Mouse (Mus musculus): ENCODE measurements around the gene Megf11. TPM values are rescaled to one million over a fixed set of nuclear protein-coding genes. Genes with fewer than 3 reads are reported as not detected.

Gene Megf11
- polyA plus RNA-seq, 1 experiment: 0.67 TPM

GRCm38 (mm10) chr9:64602895-64603294 lies 217.5 kb downstream of the Megf11 start:
- 80% methylated on average over 1 of the region's 1 CpGs for WGBS
- Histone ChIP-seq H3K4me1 (ENCODE audit: control insufficient read depth, insufficient read depth, low read length) (no peaks in the 10 kb centered on the region; the same call in 1 of the 2 replicates), H3K4me3 (replicated peaks; ENCODE audit: extremely low read depth, low read depth, low read length) (no peak overlapping the region)
- DNase-seq: no peak
- TF ChIP-seq POLR2A (IDR thresholded peaks at IDR 0.05; ENCODE audit: borderline replicate concordance, extremely low read depth, low read depth, low read length) (no peak), CTCF (IDR thresholded peaks at IDR 0.05; ENCODE audit: insufficient read depth, low read length) (no peak)

GRCm38 (mm10) chr9:64604217-64604711 lies 218.8 kb downstream of the Megf11 start:
- TF ChIP-seq CTCF (IDR thresholded peaks at IDR 0.05; ENCODE audit: insufficient read depth, low read length) (no peak), POLR2A (IDR thresholded peaks at IDR 0.05; ENCODE audit: borderline replicate concordance, extremely low read depth, low read depth, low read length) (no peak)
- WGBS: 72% methylated on average over 7 of the region's 7 CpGs
- Histone ChIP-seq H3K4me1 (ENCODE audit: control insufficient read depth, insufficient read depth, low read length) (no peaks in the 10 kb centered on the region; the same call in 1 of the 2 replicates), H3K4me3 (replicated peaks; ENCODE audit: extremely low read depth, low read depth, low read length) (no peak overlapping the region)
- no peak for DNase-seq

- no peaks in the 10 kb centered on the region; the same call in 1 of the 2 replicates for H3K4me1 ChIP-seq (ENCODE audit: control insufficient read depth, insufficient read depth, low read length)
- TF ChIP-seq POLR2A (IDR thresholded peaks at IDR 0.05; ENCODE audit: borderline replicate concordance, extremely low read depth, low read depth, low read length) (no peak), CTCF (IDR thresholded peaks at IDR 0.05; ENCODE audit: insufficient read depth, low read length) (no peak)
- H3K4me3 ChIP-seq (replicated peaks; ENCODE audit: extremely low read depth, low read depth, low read length): no peak overlapping the region
- no peak for DNase-seq
- 76% methylated on average over 14 of the region's 14 CpGs for WGBS
Observed at GRCm38 (mm10) chr9:64605077-64605714, 219.8 kb downstream of the Megf11 start.

GRCm38 (mm10) chr9:64605735-64606349 lies 220.4 kb downstream of the Megf11 start:
- no peak for DNase-seq
- H3K4me3 ChIP-seq (replicated peaks; ENCODE audit: extremely low read depth, low read depth, low read length): no peak overlapping the region
- WGBS: 53% methylated on average over 13 of the region's 13 CpGs
- no peak for TF ChIP-seq CTCF (IDR thresholded peaks at IDR 0.05; ENCODE audit: insufficient read depth, low read length)
- TF ChIP-seq POLR2A (IDR thresholded peaks at IDR 0.05; ENCODE audit: borderline replicate concordance, extremely low read depth, low read depth, low read length): no peak
- H3K4me1 ChIP-seq (ENCODE audit: control insufficient read depth, insufficient read depth, low read length): no peaks in the 10 kb centered on the region

GRCm38 (mm10) chr9:64607049-64607448 lies 221.6 kb downstream of the Megf11 start:
- TF ChIP-seq CTCF (IDR thresholded peaks at IDR 0.05; ENCODE audit: insufficient read depth, low read length): no peak
- no peak for TF ChIP-seq POLR2A (IDR thresholded peaks at IDR 0.05; ENCODE audit: borderline replicate concordance, extremely low read depth, low read depth, low read length)
- no peak overlapping the region for H3K4me3 ChIP-seq (replicated peaks; ENCODE audit: extremely low read depth, low read depth, low read length)
- no peak for DNase-seq
- H3K4me1 ChIP-seq (ENCODE audit: control insufficient read depth, insufficient read depth, low read length): no peaks in the 10 kb centered on the region
- 90% methylated on average over 1 of the region's 1 CpGs for WGBS

- 53% methylated on average over 3 of the region's 3 CpGs for WGBS
- H3K4me3 ChIP-seq (replicated peaks; ENCODE audit: extremely low read depth, low read depth, low read length): no peak overlapping the region
- H3K4me1 ChIP-seq (ENCODE audit: control insufficient read depth, insufficient read depth, low read length): no peaks in the 10 kb centered on the region
- TF ChIP-seq POLR2A (IDR thresholded peaks at IDR 0.05; ENCODE audit: borderline replicate concordance, extremely low read depth, low read depth, low read length): no peak
- TF ChIP-seq CTCF (IDR thresholded peaks at IDR 0.05; ENCODE audit: insufficient read depth, low read length): no peak
- no peak for DNase-seq
Observed at GRCm38 (mm10) chr9:64609546-64609945, 224.1 kb downstream of the Megf11 start.

GRCm38 (mm10) chr9:64612121-64612983 lies 226.9 kb downstream of the Megf11 start:
- Histone ChIP-seq H3K4me3 (replicated peaks; ENCODE audit: extremely low read depth, low read depth, low read length) (no peak overlapping the region), H3K4me1 (ENCODE audit: control insufficient read depth, insufficient read depth, low read length) (no peaks in the 10 kb centered on the region)
- 23% methylated on average over 7 of the region's 7 CpGs for WGBS
- DNase-seq: no peak
- TF ChIP-seq POLR2A (IDR thresholded peaks at IDR 0.05; ENCODE audit: borderline replicate concordance, extremely low read depth, low read depth, low read length): no peak
- TF ChIP-seq CTCF (IDR thresholded peaks at IDR 0.05; ENCODE audit: insufficient read depth, low read length): no peak

- WGBS: 57% methylated on average over 7 of the region's 7 CpGs
- no peak for DNase-seq
Observed at GRCm38 (mm10) chr9:64612984-64613649, 227.7 kb downstream of the Megf11 start.

GRCm38 (mm10) chr9:64617413-64617812 lies 232.0 kb downstream of the Megf11 start:
- DNase-seq: no peak
- 54% methylated on average over 5 of the region's 5 CpGs for WGBS

More at GRCm38 (mm10) chr9:64612984-64613649, 227.7 kb downstream of the Megf11 start:
- no peak for TF ChIP-seq POLR2A (IDR thresholded peaks at IDR 0.05; ENCODE audit: borderline replicate concordance, extremely low read depth, low read depth, low read length)
- TF ChIP-seq CTCF (IDR thresholded peaks at IDR 0.05; ENCODE audit: insufficient read depth, low read length): no peak
- Histone ChIP-seq H3K4me1 (ENCODE audit: control insufficient read depth, insufficient read depth, low read length) (no peaks in the 10 kb centered on the region), H3K4me3 (replicated peaks; ENCODE audit: extremely low read depth, low read depth, low read length) (no peak overlapping the region)

More at GRCm38 (mm10) chr9:64617413-64617812, 232.0 kb downstream of the Megf11 start:
- H3K4me1 ChIP-seq (ENCODE audit: control insufficient read depth, insufficient read depth, low read length): no peaks in the 10 kb centered on the region
- TF ChIP-seq CTCF (IDR thresholded peaks at IDR 0.05; ENCODE audit: insufficient read depth, low read length): no peak
- no peak for TF ChIP-seq POLR2A (IDR thresholded peaks at IDR 0.05; ENCODE audit: borderline replicate concordance, extremely low read depth, low read depth, low read length)
- H3K4me3 ChIP-seq (replicated peaks; ENCODE audit: extremely low read depth, low read depth, low read length): no peak overlapping the region
